Mouse (Mus musculus): Measurements from ENCODE around the gene Prdm11. TPM values are rescaled to one million over a fixed set of nuclear protein-coding genes. Genes with fewer than 3 reads are reported as not detected.

The Prdm11 gene
- total RNA-seq, 2 experiments from 2014 or later: 0.84 to 7.7 TPM

DNA sequence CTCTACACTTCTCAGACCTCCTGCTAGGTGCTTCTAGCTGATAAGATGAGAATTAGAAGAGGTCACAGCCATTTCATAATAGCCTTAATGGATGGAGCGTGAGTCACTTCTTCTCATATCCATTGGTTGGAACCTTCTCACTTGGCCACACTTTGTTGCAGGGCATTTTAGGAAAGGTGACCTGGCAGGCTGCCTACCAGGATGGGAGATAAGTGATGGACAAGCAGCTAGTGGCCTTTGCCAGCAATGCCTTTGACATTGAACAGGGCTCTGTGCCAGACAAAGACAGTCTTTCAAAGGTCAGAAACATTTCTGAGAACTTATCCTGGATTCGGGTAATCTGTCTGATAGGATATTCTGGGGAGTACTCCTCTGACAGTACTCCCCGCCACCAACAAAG is 102.6 kb downstream of the Prdm11 start:
- ATAC-seq (replicated peaks; ENCODE audit: low FRiP score, poor library complexity, severe bottlenecking): no peak

DNA sequence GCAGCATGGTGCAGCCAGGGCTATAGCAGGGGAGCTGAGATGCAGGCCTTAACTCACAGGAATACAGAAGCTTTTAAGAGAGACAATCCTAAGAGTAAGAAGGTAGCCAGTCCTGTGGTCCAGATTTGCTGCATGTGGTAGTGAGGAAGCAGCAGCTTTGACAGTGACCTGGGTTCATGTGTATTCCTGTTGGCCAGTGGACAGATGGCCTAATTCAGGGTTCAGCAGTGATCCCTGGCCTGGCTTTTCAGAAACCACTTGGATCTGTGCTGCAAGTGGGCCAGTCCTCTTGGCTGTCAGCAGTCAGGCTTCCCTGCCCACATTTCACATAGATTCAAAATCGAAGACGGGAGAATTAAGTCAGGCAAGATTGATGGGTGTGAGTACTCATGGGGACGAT is 104.5 kb downstream of the Prdm11 start:
- no peak for ATAC-seq (replicated peaks; ENCODE audit: low FRiP score, poor library complexity, severe bottlenecking)

DNA sequence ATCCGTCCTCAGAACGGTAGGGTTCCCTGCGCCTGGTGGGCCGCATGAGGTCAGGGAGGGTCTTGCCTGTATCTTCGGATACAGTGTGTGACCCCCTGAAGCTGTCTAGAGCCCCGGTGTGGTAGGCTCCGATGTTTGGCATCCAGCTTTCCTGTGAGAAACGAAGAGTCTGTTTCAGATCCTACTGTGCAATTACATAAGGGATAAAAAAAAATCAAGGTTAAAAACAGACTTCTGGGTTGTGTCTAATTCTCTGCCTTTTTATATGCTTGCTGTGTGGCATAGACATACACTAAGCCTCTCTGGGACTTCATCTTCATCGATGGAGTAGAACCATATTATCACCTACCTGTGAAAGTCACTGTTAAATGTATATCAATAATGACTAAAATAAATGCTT is 105.0 kb downstream of the Prdm11 start:
- no peak for ATAC-seq (replicated peaks; ENCODE audit: low FRiP score, poor library complexity, severe bottlenecking)

DNA sequence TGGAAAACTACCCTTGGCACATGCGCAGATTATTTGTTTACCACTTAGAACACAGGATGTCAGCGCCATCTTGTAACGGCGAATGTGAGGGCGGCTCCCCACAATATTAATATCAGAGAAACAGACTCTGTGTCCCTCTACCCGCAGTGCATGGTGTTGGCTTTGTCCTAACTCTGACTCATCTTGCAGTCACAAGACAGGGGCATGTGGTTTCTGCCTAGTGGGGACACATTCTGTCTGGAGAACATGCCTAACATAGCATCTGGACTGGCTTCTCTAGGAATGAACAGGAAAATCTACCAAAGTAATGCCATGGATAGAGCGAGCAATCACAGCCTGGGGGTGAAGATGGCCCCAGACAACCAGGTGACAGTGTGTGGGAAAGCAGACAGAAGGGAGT is 107.1 kb downstream of the Prdm11 start:
- no peak for ATAC-seq (replicated peaks; ENCODE audit: low FRiP score, poor library complexity, severe bottlenecking)

DNA sequence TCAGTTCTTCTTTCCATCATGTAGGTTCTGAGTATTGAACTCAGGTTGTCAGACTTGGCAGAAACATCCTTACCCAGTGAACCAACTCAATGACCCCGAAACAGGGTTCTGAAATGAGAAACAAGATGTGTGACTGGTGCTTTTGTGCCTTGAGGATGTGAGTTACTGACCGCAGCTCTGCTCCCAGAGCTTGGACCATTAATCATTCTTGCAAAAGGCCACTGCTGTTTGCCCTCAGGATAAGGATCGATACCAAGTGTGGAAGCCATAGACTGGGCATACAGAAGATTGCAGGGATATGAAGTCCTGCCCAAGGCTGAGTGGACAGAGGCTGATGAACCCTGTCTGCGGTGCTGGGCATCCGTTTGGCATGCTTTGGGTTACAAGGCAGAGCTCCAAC is 107.9 kb downstream of the Prdm11 start:
- no peak for ATAC-seq (replicated peaks; ENCODE audit: low FRiP score, poor library complexity, severe bottlenecking)

DNA sequence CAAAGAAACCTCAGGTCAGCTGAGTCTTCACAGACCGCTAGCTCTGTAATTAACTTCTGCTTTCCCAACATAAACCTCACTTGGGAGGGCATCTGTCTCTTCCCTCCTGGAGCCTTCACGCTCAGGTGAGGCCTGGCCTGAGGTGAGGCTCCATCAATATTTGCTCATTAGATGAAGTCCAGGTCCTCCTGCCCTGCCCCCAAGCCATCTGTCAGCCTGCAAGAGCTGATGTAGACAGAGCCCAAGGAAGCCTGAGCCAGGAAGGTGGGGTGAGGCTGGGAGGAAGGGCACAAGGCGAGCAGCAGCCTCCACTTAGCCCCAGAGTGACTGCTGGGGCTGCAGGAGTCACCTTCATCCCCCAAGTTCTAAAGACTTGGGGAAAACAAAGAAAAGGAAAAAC is 110.5 kb downstream of the Prdm11 start:
- ATAC-seq (replicated peaks; ENCODE audit: low FRiP score, poor library complexity, severe bottlenecking): no peak

GRCm38 (mm10) chr2:92934312-92934982 is 111.5 kb downstream of the Prdm11 start:
- ATAC-seq (replicated peaks; ENCODE audit: low FRiP score, poor library complexity, severe bottlenecking): no peak

- ATAC-seq (replicated peaks; ENCODE audit: low FRiP score, poor library complexity, severe bottlenecking): no peak
Measured at GRCm38 (mm10) chr2:92933379-92933778, 112.6 kb downstream of the Prdm11 start.

DNA sequence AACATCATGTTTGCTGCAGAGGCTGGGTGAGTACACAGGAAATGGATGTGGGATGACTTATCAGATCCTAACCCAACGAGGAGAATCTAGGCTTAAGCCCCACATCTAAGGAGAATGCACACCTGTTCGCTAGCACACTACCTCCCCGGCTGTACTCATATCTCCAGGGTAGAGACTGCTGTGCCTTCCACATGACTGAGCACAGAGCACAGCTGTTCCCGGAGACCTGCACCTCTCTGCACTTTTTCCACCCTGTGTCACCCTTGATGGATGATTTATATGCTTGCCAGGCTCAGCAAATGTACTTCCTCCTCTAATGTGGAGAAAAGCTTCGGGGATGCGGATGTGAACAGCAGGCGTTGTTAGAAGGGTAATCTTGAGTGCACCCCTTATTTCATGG is 114.9 kb downstream of the Prdm11 start:
- ATAC-seq (replicated peaks; ENCODE audit: low FRiP score, poor library complexity, severe bottlenecking): no peak

- ATAC-seq (replicated peaks; ENCODE audit: low FRiP score, poor library complexity, severe bottlenecking): no peak
Measured at GRCm38 (mm10) chr2:92929696-92930095, 116.3 kb downstream of the Prdm11 start.

GRCm38 (mm10) chr2:92924677-92925259 is 121.2 kb downstream of the Prdm11 start:
- no peak for ATAC-seq (replicated peaks; ENCODE audit: low FRiP score, poor library complexity, severe bottlenecking)

DNA sequence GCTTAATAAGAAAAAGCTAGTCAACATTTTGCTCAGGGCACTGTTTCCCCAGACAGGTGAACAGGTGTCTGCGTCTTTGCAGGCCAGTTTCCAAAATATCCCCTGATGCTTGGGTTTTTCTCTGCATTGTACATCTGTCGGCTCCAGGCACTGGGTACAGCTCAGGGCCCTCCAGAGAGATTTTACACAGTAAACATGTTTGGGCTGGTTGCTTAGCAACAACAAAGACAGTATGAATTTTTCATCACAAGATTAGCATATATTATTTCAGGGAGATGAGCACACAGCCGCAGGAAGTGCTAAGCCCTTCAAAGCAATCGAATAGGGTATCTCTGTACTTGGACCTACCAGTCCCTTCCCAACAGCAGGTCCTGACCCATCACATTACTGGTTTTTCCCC is 125.3 kb downstream of the Prdm11 start:
- no peak for ATAC-seq (replicated peaks; ENCODE audit: low FRiP score, poor library complexity, severe bottlenecking)

DNA sequence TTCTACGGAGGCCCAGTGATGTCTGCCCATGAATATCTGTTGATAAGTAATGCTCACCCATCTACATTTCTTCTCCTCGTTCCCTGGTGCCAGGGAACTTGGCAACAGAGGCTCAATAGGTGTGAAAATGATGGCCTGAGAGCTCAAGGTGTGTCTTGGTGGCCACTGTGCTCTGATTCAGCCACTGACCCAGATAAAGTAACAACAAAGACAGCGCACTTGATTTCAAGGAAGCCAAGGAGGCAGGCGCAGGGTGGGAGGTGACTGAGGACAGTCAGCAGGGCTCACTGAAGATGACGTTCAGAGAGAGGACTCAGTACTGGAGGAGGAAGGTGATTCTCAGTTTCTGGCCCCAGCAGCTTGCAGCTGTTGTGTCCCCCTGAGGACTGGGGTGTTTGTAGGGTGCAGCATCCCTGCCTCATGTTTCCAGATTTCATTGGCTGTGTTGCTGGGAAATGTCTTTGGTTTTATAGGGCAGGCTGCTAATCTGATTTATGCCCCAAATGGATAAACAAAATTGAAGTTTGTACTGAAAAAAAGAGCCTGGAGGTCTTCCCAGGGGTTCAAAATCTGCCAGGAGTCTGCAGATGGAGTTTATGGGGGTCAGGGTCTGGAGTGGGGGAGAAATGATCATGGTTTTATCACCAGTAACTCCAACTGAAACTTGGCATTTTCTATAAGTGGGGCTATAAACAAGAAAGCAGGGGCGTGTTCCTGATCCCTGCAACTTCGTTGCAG is 128.4 kb downstream of the Prdm11 start:
- no peak for ATAC-seq (replicated peaks; ENCODE audit: low FRiP score, poor library complexity, severe bottlenecking)

- ATAC-seq (replicated peaks; ENCODE audit: low FRiP score, poor library complexity, severe bottlenecking): no peak
Measured at GRCm38 (mm10) chr2:92915659-92916631, 130.0 kb downstream of the Prdm11 start.

Other genes starting within 250 kb of the Prdm11 start
- not detected in 2 replicates for gene Syt13, start 131.1 kb downstream of the Prdm11 start, total RNA-seq (2015; ENCODE audit: low replicate concordance)
- not detected in 2 replicates for gene Syt13, start 131.1 kb downstream of the Prdm11 start, total RNA-seq (2017; ENCODE audit: low replicate concordance)
- 5.0 and 5.4 TPM in 2 replicates for gene Trp53i11, start 141.4 kb upstream of the Prdm11 start, total RNA-seq (2015; ENCODE audit: low replicate concordance)
- 3.4 and 7.2 TPM in 2 replicates for gene Trp53i11, start 141.4 kb upstream of the Prdm11 start, total RNA-seq (2017; ENCODE audit: low replicate concordance)